Mouse (Mus musculus) forebrain, postnatal 0 days (tissue): ENCODE measurements at regions not wholly inside any gene's neighbourhood (a gene's known extent, or its start where the extent isn't known, plus 50 kb on each side); places are given as distances from the start of the nearest gene placed in this dataset.
A peak's percentile ranks its signal among the peaks of the same experiment; 100 is the strongest.

Experiments
- ATAC-seq: fragments of 200-750 bp; cut with Nextera tagmentation; 2 replicates; pipeline ENCODE4 v1.8.0; 2017; ENCODE audit warnings: mild to moderate bottlenecking, moderate library complexity
- DNase-seq: peaks from one replicate; pipeline ENCODE4 v3.0.0-alpha.2; 2015
- H3K27ac ChIP-seq: fragments of 300-500 bp; sonication (generic); 2 replicates; pipeline ENCODE4 v1.5.1; 2014; ENCODE audit warnings: low read depth, mild to moderate bottlenecking, antibody characterized with exemption, low read length, moderate library complexity, mixed read lengths
- H3K27me3 ChIP-seq: fragments of 300-500 bp; sonication (generic); 2 replicates; pipeline ENCODE4 v1.6.1; 2014; ENCODE audit warnings: mild to moderate bottlenecking, low read length, mixed read lengths; ENCODE audit not compliant: insufficient read depth
- H3K36me3 ChIP-seq: fragments of 300-500 bp; sonication (generic); 2 replicates; pipeline ENCODE4 v1.6.1; 2014; ENCODE audit warnings: mild to moderate bottlenecking, moderate library complexity; ENCODE audit not compliant: insufficient read depth
- H3K4me1 ChIP-seq: fragments of 300-500 bp; sonication (generic); 2 replicates; pipeline ENCODE4 v1.6.1; 2014; ENCODE audit warnings: antibody characterized with exemption; ENCODE audit not compliant: insufficient read depth
- H3K4me2 ChIP-seq: fragments of 300-500 bp; sonication (generic); 2 replicates; pipeline ENCODE4 v1.6.1; 2014; ENCODE audit warnings: low read depth, mild to moderate bottlenecking, moderate library complexity
- H3K4me3 ChIP-seq: fragments of 300-500 bp; sonication (generic); 2 replicates; pipeline ENCODE4 v1.5.1; 2014; ENCODE audit warnings: low read depth, low read length, mixed read lengths
- H3K9ac ChIP-seq: fragments of 300-500 bp; sonication (generic); 2 replicates; pipeline ENCODE4 v1.6.1; 2014; ENCODE audit warnings: mild to moderate bottlenecking
- H3K9me3 ChIP-seq: fragments of 300-500 bp; sonication (generic); 2 replicates; pipeline ENCODE4 v1.6.1; 2016; ENCODE audit warnings: low read length
- CTCF ChIP-seq: sonication (generic); IDR thresholded peaks from 2 replicates; pipeline ENCODE4 v1.5.1; 2016; ENCODE audit warnings: antibody characterized with exemption, control low read depth, low read depth
- WGBS: fragments of 180-500 bp; shearing (Covaris S2); extraction: QIAGEN DNeasy Blood & Tissue Kit; methylation state at CpG from one replicate; pipeline ENCODE4 v1.1.7; 2014; 5-methylcytosine and 5-hydroxymethylcytosine counted together

DNA sequence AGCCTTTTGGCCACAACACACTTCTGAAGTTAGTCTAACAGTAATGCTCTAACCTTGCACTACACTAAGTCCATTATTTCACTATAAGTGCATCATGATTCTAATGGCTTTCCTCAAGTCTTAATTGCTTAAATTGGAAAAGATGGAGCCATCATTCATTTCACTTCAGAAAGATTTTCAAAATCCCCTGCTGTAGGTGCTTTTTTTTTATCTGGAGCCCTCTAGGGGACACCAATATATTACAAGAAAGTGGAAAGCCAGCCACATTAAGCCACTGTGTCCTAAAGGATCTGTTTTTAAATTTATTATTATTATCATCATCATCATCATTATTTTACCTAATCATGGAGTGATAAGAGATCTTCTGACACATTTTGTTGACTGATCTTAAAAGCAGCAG, 783.7 kb upstream of the Ddx18 start:
- no peaks in the 10 kb centered on the region for H3K9me3 ChIP-seq
- TF ChIP-seq CTCF, result peak; percentile 54
- no peaks in the 10 kb centered on the region for H3K4me1 ChIP-seq
- no peaks in the 10 kb centered on the region for H3K27me3 ChIP-seq
- H3K4me2 ChIP-seq, result no peak overlapping the region
- peak; percentile 48 for DNase-seq
- no peak for ATAC-seq
- H3K27ac ChIP-seq, result no peak overlapping the region
- no peak overlapping the region for H3K9ac ChIP-seq
- no peaks in the 10 kb centered on the region for H3K36me3 ChIP-seq
- no peak overlapping the region for H3K4me3 ChIP-seq

DNA sequence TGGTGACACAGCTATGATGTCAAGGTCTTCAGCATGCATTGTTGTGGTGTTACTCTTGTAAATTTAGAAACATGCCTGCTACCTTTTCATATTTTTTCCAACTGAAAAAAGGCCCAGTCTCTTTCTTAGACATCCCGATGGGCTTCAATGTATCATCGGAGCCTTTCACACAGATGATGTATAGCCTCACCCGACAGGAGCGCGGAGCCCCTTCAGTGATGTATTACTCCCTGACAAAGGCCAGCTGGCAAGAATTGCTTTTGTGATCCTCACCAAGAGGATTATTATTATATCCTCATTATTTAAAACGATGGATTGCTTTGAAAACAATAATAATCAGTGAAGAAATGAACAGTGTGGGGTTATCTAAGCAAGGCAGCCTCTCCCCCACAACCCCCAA, 765.5 kb upstream of the Ddx18 start:
- no peak for TF ChIP-seq CTCF
- H3K9me3 ChIP-seq, result no peaks in the 10 kb centered on the region
- H3K27me3 ChIP-seq, result no peaks in the 10 kb centered on the region
- no peaks in the 10 kb centered on the region for H3K4me1 ChIP-seq
- no peak overlapping the region for H3K4me2 ChIP-seq
- WGBS, result 80% methylated on average over 6 of the region's 6 CpGs
- H3K4me3 ChIP-seq, result no peak overlapping the region
- DNase-seq, result no peak
- ATAC-seq, result no peak
- H3K36me3 ChIP-seq, result no peaks in the 10 kb centered on the region
- H3K9ac ChIP-seq, result no peak overlapping the region
- H3K27ac ChIP-seq, result no peak overlapping the region

DNA sequence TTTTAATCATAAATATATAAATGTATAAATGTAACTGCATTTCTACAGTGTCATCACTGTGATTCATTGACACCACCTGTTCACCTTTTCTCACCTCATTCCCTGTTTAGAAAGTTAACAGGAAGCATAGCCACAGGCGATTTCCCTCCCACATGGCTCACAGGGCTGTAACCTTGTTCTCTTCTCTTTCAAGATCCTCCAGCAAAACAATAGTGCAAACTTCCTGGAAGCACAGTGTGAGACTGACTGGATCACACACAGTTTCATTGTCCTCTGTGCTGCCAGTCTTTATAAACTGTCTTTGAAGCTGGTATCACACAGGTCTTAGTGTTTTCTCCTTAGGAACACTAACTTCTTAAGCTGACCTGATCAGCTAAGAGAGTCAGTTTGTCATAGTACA, 760.5 kb upstream of the Ddx18 start:
- 48% methylated on average over 1 of the region's 1 CpGs for WGBS
- ATAC-seq (no peak), DNase-seq (no peak)
- Histone ChIP-seq H3K27me3 (no peaks in the 10 kb centered on the region), H3K27ac (no peak overlapping the region), H3K4me3 (no peak overlapping the region), H3K9me3 (no peaks in the 10 kb centered on the region), H3K4me2 (no peak overlapping the region), H3K36me3 (no peaks in the 10 kb centered on the region), H3K9ac (no peak overlapping the region), H3K4me1 (no peaks in the 10 kb centered on the region)
- TF ChIP-seq CTCF, result no peak
